Mouse (Mus musculus) intestine, embryonic 14.5 days (tissue): Measurements from ENCODE around the gene Bard1. TPM values are rescaled to one million over a fixed set of nuclear protein-coding genes. Genes with fewer than 3 reads are reported as not detected.

ENCODE experiments used
- ATAC-seq: fragments of 200-750 bp; cut with Nextera tagmentation; replicated peaks from 2 replicates; pipeline ENCODE4 v1.8.0; 2017; ENCODE audit warnings: low read depth, moderate number of reproducible peaks, moderate TSS enrichment, moderate library complexity; ENCODE audit not compliant: low FRiP score, low TSS enrichment
- DNase-seq: peaks from one replicate; pipeline ENCODE4 v3.0.0-alpha.2; 2018; ENCODE audit warnings: low spot score
- H3K27ac ChIP-seq: fragments of 300-500 bp; sonication (generic); 2 replicates; pipeline ENCODE4 v1.5.1; 2014; ENCODE audit warnings: low read depth, mild to moderate bottlenecking, control low read depth
- H3K27me3 ChIP-seq: fragments of 300-500 bp; sonication (generic); replicated peaks from 2 replicates; pipeline ENCODE4 v1.6.1; 2014; ENCODE audit warnings: low read length, control low read depth; ENCODE audit not compliant: control insufficient read depth, insufficient read depth
- H3K36me3 ChIP-seq: fragments of 300-500 bp; sonication (generic); 2 replicates; pipeline ENCODE4 v1.6.1; 2014; ENCODE audit warnings: low read length, control low read depth; ENCODE audit not compliant: control insufficient read depth, insufficient read depth
- H3K4me1 ChIP-seq: fragments of 300-500 bp; sonication (generic); replicated peaks from 2 replicates; pipeline ENCODE4 v1.6.1; 2014; ENCODE audit warnings: low read length, control low read depth, mixed read lengths; ENCODE audit not compliant: control insufficient read depth, insufficient read depth
- H3K4me2 ChIP-seq: fragments of 300-500 bp; sonication (generic); 2 replicates; pipeline ENCODE4 v1.6.1; 2014; ENCODE audit warnings: low read length
- H3K4me3 ChIP-seq: fragments of 300-500 bp; sonication (generic); 2 replicates; pipeline ENCODE4 v1.5.1; 2014; ENCODE audit warnings: low read depth, low read length, control low read depth, mixed read lengths
- H3K9ac ChIP-seq: fragments of 300-500 bp; sonication (generic); 2 replicates; pipeline ENCODE4 v1.6.1; 2014; ENCODE audit warnings: mild to moderate bottlenecking, low read length
- H3K9me3 ChIP-seq: fragments of 300-500 bp; sonication (generic); 2 replicates; pipeline ENCODE4 v1.6.1; 2016; ENCODE audit warnings: low read length, control low read depth; ENCODE audit not compliant: control insufficient read depth
- WGBS: fragments of 180-500 bp; shearing (Covaris S2); extraction: QIAGEN DNeasy Blood & Tissue Kit; methylation state at CpG from one replicate; pipeline ENCODE4 v1.1.7; 2014; 5-methylcytosine and 5-hydroxymethylcytosine counted together
- polyA plus RNA-seq: library from polyadenylated mRNA; unstranded; fragments of >200 nt; fragmentation: Nextera tagmentation; extraction: Ambion mirVana; gene quantifications from 2 replicates; pipeline ENCODE4 v1.2.1, GENCODE M21; 2014

Gene Bard1
- polyA plus RNA-seq, 1 experiment from 2014 or later, result 2.8 TPM

GRCm38 (mm10) chr1:71035565-71035964, 67.4 kb downstream of the Bard1 start:
- Histone ChIP-seq H3K4me3 (no peak overlapping the region), H3K4me2 (no peak overlapping the region), H3K36me3 (peaks cover 5% of the 10 kb centered on the region), H3K27me3 (no peaks in the 10 kb centered on the region), H3K9me3 (no peaks in the 10 kb centered on the region), H3K27ac (no peak overlapping the region), H3K4me1 (no peaks in the 10 kb centered on the region), H3K9ac (no peak overlapping the region)
- ATAC-seq (no peak), DNase-seq (no peak)
- WGBS, result 52% methylated on average over 1 of the region's 1 CpGs

- Histone ChIP-seq H3K9me3 (no peaks in the 10 kb centered on the region), H3K9ac (no peak overlapping the region), H3K4me2 (no peak overlapping the region), H3K4me3 (no peak overlapping the region), H3K27ac (no peak overlapping the region), H3K4me1 (no peaks in the 10 kb centered on the region), H3K36me3 (peaks cover 1% of the 10 kb centered on the region; the same call in 1 of the 2 replicates), H3K27me3 (no peaks in the 10 kb centered on the region)
- ATAC-seq (no peak), DNase-seq (no peak)
- 80% methylated on average over 5 of the region's 5 CpGs for WGBS
These were observed 80.2 kb downstream of the Bard1 start for GRCm38 (mm10) chr1:71022766-71023165.

- Histone ChIP-seq H3K27me3 (no peaks in the 10 kb centered on the region), H3K9ac (no peak overlapping the region), H3K4me1 (no peaks in the 10 kb centered on the region), H3K4me3 (no peak overlapping the region), H3K9me3 (0 out of 2 replicates have a peak, but pooled peaks cover 4% of the 10 kb centered on the region), H3K36me3 (no peaks in the 10 kb centered on the region), H3K4me2 (no peak overlapping the region), H3K27ac (no peak overlapping the region)
- ATAC-seq (no peak), DNase-seq (no peak)
These were observed 88.6 kb downstream of the Bard1 start for GRCm38 (mm10) chr1:71014345-71014744.

GRCm38 (mm10) chr1:71005998-71006397, 96.9 kb downstream of the Bard1 start:
- H3K4me1 ChIP-seq, result no peaks in the 10 kb centered on the region
- 82% methylated on average over 6 of the region's 6 CpGs for WGBS
- no peak overlapping the region for H3K4me2 ChIP-seq
- no peak overlapping the region for H3K9ac ChIP-seq
- DNase-seq (no peak), ATAC-seq (no peak)
- H3K27me3 ChIP-seq, result no peaks in the 10 kb centered on the region
- no peaks in the 10 kb centered on the region for H3K36me3 ChIP-seq
- 0 out of 2 replicates have a peak, but pooled peaks cover 4% of the 10 kb centered on the region for H3K9me3 ChIP-seq
- no peak overlapping the region for H3K4me3 ChIP-seq
- H3K27ac ChIP-seq, result no peak overlapping the region

GRCm38 (mm10) chr1:71004177-71004576, 98.8 kb downstream of the Bard1 start:
- 54% methylated on average over 1 of the region's 1 CpGs for WGBS
- no peak for ATAC-seq
- Histone ChIP-seq H3K4me2 (no peak overlapping the region), H3K36me3 (no peaks in the 10 kb centered on the region), H3K9ac (no peak overlapping the region), H3K4me3 (no peak overlapping the region), H3K27ac (no peak overlapping the region), H3K4me1 (no peaks in the 10 kb centered on the region), H3K27me3 (no peaks in the 10 kb centered on the region), H3K9me3 (no peaks in the 10 kb centered on the region)
- DNase-seq, result no peak

- Histone ChIP-seq H3K4me1 (no peaks in the 10 kb centered on the region), H3K9ac (no peak overlapping the region), H3K9me3 (no peaks in the 10 kb centered on the region), H3K27ac (no peak overlapping the region; the same call in 1 of the 2 replicates), H3K27me3 (no peaks in the 10 kb centered on the region), H3K4me2 (no peak overlapping the region), H3K4me3 (no peak overlapping the region), H3K36me3 (no peaks in the 10 kb centered on the region)
- ATAC-seq (no peak), DNase-seq (no peak)
- 53% methylated on average over 1 of the region's 1 CpGs for WGBS
These were observed 99.2 kb downstream of the Bard1 start for GRCm38 (mm10) chr1:71003741-71004140.

- Histone ChIP-seq H3K9ac (no peak overlapping the region), H3K27me3 (no peaks in the 10 kb centered on the region), H3K4me1 (no peaks in the 10 kb centered on the region), H3K4me3 (no peak overlapping the region), H3K36me3 (no peaks in the 10 kb centered on the region), H3K4me2 (no peak overlapping the region), H3K9me3 (no peaks in the 10 kb centered on the region), H3K27ac (no peak overlapping the region)
- no peak for DNase-seq
- no peak for ATAC-seq
- 81% methylated on average over 10 of the region's 10 CpGs for WGBS
These were observed 105.5 kb downstream of the Bard1 start for GRCm38 (mm10) chr1:70997377-70997993.

GRCm38 (mm10) chr1:70996766-70997165, 106.2 kb downstream of the Bard1 start:
- H3K4me3 ChIP-seq, result no peak overlapping the region
- DNase-seq (no peak), ATAC-seq (no peak)
- H3K9ac ChIP-seq, result no peak overlapping the region
- H3K9me3 ChIP-seq, result no peaks in the 10 kb centered on the region
- H3K4me2 ChIP-seq, result no peak overlapping the region
- H3K27me3 ChIP-seq, result no peaks in the 10 kb centered on the region
- H3K27ac ChIP-seq, result no peak overlapping the region
- WGBS, result 58% methylated on average over 3 of the region's 3 CpGs
- no peaks in the 10 kb centered on the region for H3K4me1 ChIP-seq
- no peaks in the 10 kb centered on the region for H3K36me3 ChIP-seq
